Mouse (Mus musculus): Measurements from ENCODE around the gene Olfr1277. TPM values are rescaled to one million over a fixed set of nuclear protein-coding genes. Genes with fewer than 3 reads are reported as not detected.

The Olfr1277 gene
- not detected in 2 replicates for polyA plus RNA-seq (2015; fragmentation: Nextera tagmentation; extraction: Ambion mirVana)

GRCm38 (mm10) chr2:111274006-111274405 is at the start of gene Olfr1277:
Olfr1277 (minus strand) TSS chr2:111274106.
- WGBS (ENCODE audit: insufficient replicate concordance): 61% methylated on average over 2 of the region's 2 CpGs
- DNase-seq: no peak
- Histone ChIP-seq H3K9ac (replicated peaks) (no peak within 1 kb of the TSS), H3K4me2 (ENCODE audit: low read depth, low read length) (no peak within 1 kb of the TSS), H3K9me3 (ENCODE audit: low read length) (no peaks in the 10 kb centered on the region), H3K4me3 (ENCODE audit: low read depth, low read length) (no peak within 1 kb of the TSS), H3K27me3 (ENCODE audit: insufficient read depth, low read length) (no peaks in the 10 kb centered on the region), H3K36me3 (replicated peaks; ENCODE audit: insufficient read depth, low read length) (no peaks in the 10 kb centered on the region), H3K27ac (ENCODE audit: low read depth) (no peak within 1 kb of the TSS), H3K4me1 (ENCODE audit: insufficient read depth) (no peaks in the 10 kb centered on the region)
- ATAC-seq: no peak
- TF ChIP-seq CTCF (IDR thresholded peaks at IDR 0.05; ENCODE audit: low read depth) (no peak), EP300 (IDR thresholded peaks at IDR 0.05; ENCODE audit: low read depth) (no peak)

GRCm38 (mm10) chr2:111313717-111314116 is 39.8 kb upstream of the Olfr1277 start, which contains the start of gene Olfr1280:
Olfr1280 (plus strand) TSS chr2:111314017.
- no peaks in the 10 kb centered on the region for H3K27me3 ChIP-seq (ENCODE audit: insufficient read depth, low read length)
- no peak for ATAC-seq
- H3K9me3 ChIP-seq (ENCODE audit: low read length): no peaks in the 10 kb centered on the region
- H3K4me1 ChIP-seq (ENCODE audit: insufficient read depth): no peaks in the 10 kb centered on the region
- no peak within 1 kb of the TSS for H3K9ac ChIP-seq (replicated peaks)
- TF ChIP-seq EP300 (IDR thresholded peaks at IDR 0.05; ENCODE audit: low read depth) (no peak), CTCF (IDR thresholded peaks at IDR 0.05; ENCODE audit: low read depth) (no peak)
- H3K27ac ChIP-seq (ENCODE audit: low read depth): no peak within 1 kb of the TSS
- H3K4me3 ChIP-seq (ENCODE audit: low read depth, low read length): no peak within 1 kb of the TSS
- no peak within 1 kb of the TSS for H3K4me2 ChIP-seq (ENCODE audit: low read depth, low read length)
- no peaks in the 10 kb centered on the region for H3K36me3 ChIP-seq (replicated peaks; ENCODE audit: insufficient read depth, low read length)
- DNase-seq: no peak

- no peak for DNase-seq
- no peaks in the 10 kb centered on the region for H3K27me3 ChIP-seq (ENCODE audit: insufficient read depth, low read length)
- TF ChIP-seq CTCF (IDR thresholded peaks at IDR 0.05; ENCODE audit: low read depth) (no peak), EP300 (IDR thresholded peaks at IDR 0.05; ENCODE audit: low read depth) (no peak)
- no peak within 1 kb of the TSS for H3K4me3 ChIP-seq (ENCODE audit: low read depth, low read length)
- H3K9ac ChIP-seq (replicated peaks): no peak within 1 kb of the TSS
- no peak within 1 kb of the TSS for H3K27ac ChIP-seq (ENCODE audit: low read depth)
- no peak for ATAC-seq
- no peaks in the 10 kb centered on the region for H3K4me1 ChIP-seq (ENCODE audit: insufficient read depth)
- no peaks in the 10 kb centered on the region for H3K36me3 ChIP-seq (replicated peaks; ENCODE audit: insufficient read depth, low read length)
- H3K9me3 ChIP-seq (ENCODE audit: low read length): no peaks in the 10 kb centered on the region
- H3K4me2 ChIP-seq (ENCODE audit: low read depth, low read length): no peak within 1 kb of the TSS
Observed at GRCm38 (mm10) chr2:111300374-111300773, 26.5 kb upstream of the Olfr1277 start, which contains the start of gene Olfr1279. Olfr1279 (plus strand) TSS chr2:111300635.

- Histone ChIP-seq H3K27me3 (ENCODE audit: insufficient read depth, low read length) (no peaks in the 10 kb centered on the region), H3K27ac (ENCODE audit: low read depth) (no peak overlapping the region), H3K4me3 (ENCODE audit: low read depth, low read length) (no peak overlapping the region), H3K9ac (replicated peaks) (no peak overlapping the region), H3K36me3 (replicated peaks; ENCODE audit: insufficient read depth, low read length) (no peaks in the 10 kb centered on the region), H3K4me2 (ENCODE audit: low read depth, low read length) (no peak overlapping the region), H3K4me1 (ENCODE audit: insufficient read depth) (no peaks in the 10 kb centered on the region), H3K9me3 (ENCODE audit: low read length) (no peaks in the 10 kb centered on the region)
- no peak for DNase-seq
- TF ChIP-seq EP300 (IDR thresholded peaks at IDR 0.05; ENCODE audit: low read depth): no peak
- no peak for TF ChIP-seq CTCF (IDR thresholded peaks at IDR 0.05; ENCODE audit: low read depth)
- no peak for ATAC-seq
Observed at GRCm38 (mm10) chr2:111298541-111298940, 24.6 kb upstream of the Olfr1277 start.

- no peak for DNase-seq
- ATAC-seq: no peak
- Histone ChIP-seq H3K9me3 (ENCODE audit: low read length) (no peaks in the 10 kb centered on the region), H3K4me2 (ENCODE audit: low read depth, low read length) (no peak within 1 kb of the TSS), H3K27ac (ENCODE audit: low read depth) (no peak within 1 kb of the TSS), H3K4me1 (ENCODE audit: insufficient read depth) (no peaks in the 10 kb centered on the region), H3K9ac (replicated peaks) (no peak within 1 kb of the TSS), H3K4me3 (ENCODE audit: low read depth, low read length) (no peak within 1 kb of the TSS), H3K27me3 (ENCODE audit: insufficient read depth, low read length) (no peaks in the 10 kb centered on the region), H3K36me3 (replicated peaks; ENCODE audit: insufficient read depth, low read length) (no peaks in the 10 kb centered on the region)
- no peak for TF ChIP-seq EP300 (IDR thresholded peaks at IDR 0.05; ENCODE audit: low read depth)
- TF ChIP-seq CTCF (IDR thresholded peaks at IDR 0.05; ENCODE audit: low read depth): no peak
Observed at GRCm38 (mm10) chr2:111289836-111290235, 15.9 kb upstream of the Olfr1277 start, which contains the start of gene Olfr1278. Olfr1278 (plus strand) TSS chr2:111290136.

- ATAC-seq: no peak
- H3K4me2 ChIP-seq (ENCODE audit: low read depth, low read length): no peak within 1 kb of the TSS
- H3K9me3 ChIP-seq (ENCODE audit: low read length): no peaks in the 10 kb centered on the region
- H3K27me3 ChIP-seq (ENCODE audit: insufficient read depth, low read length): no peaks in the 10 kb centered on the region
- H3K9ac ChIP-seq (replicated peaks): no peak within 1 kb of the TSS
- no peak for DNase-seq
- no peak for TF ChIP-seq CTCF (IDR thresholded peaks at IDR 0.05; ENCODE audit: low read depth)
- TF ChIP-seq EP300 (IDR thresholded peaks at IDR 0.05; ENCODE audit: low read depth): no peak
- no peaks in the 10 kb centered on the region for H3K36me3 ChIP-seq (replicated peaks; ENCODE audit: insufficient read depth, low read length)
- H3K4me3 ChIP-seq (ENCODE audit: low read depth, low read length): no peak within 1 kb of the TSS
- H3K4me1 ChIP-seq (ENCODE audit: insufficient read depth): no peaks in the 10 kb centered on the region
- no peak within 1 kb of the TSS for H3K27ac ChIP-seq (ENCODE audit: low read depth)
Observed at GRCm38 (mm10) chr2:111254216-111254615, 19.7 kb downstream of the Olfr1277 start, which contains the start of gene Olfr1276. Olfr1276 (plus strand) TSS chr2:111254516.

- no peaks in the 10 kb centered on the region for H3K27me3 ChIP-seq (ENCODE audit: insufficient read depth, low read length)
- no peaks in the 10 kb centered on the region for H3K4me1 ChIP-seq (ENCODE audit: insufficient read depth)
- H3K4me3 ChIP-seq (ENCODE audit: low read depth, low read length): no peak within 1 kb of the TSS
- no peak within 1 kb of the TSS for H3K27ac ChIP-seq (ENCODE audit: low read depth)
- WGBS (ENCODE audit: insufficient replicate concordance): 74% methylated on average over 1 of the region's 1 CpGs
- no peak for TF ChIP-seq EP300 (IDR thresholded peaks at IDR 0.05; ENCODE audit: low read depth)
- TF ChIP-seq CTCF (IDR thresholded peaks at IDR 0.05; ENCODE audit: low read depth): no peak
- DNase-seq: no peak
- no peaks in the 10 kb centered on the region for H3K9me3 ChIP-seq (ENCODE audit: low read length)
- H3K9ac ChIP-seq (replicated peaks): no peak within 1 kb of the TSS
- no peak within 1 kb of the TSS for H3K4me2 ChIP-seq (ENCODE audit: low read depth, low read length)
- ATAC-seq: no peak
- H3K36me3 ChIP-seq (replicated peaks; ENCODE audit: insufficient read depth, low read length): no peaks in the 10 kb centered on the region
Observed at GRCm38 (mm10) chr2:111235186-111235585, 38.7 kb downstream of the Olfr1277 start, which contains the start of gene Olfr1275. Olfr1275 (minus strand) TSS chr2:111235286.
